Mouse (Mus musculus): Measurements from ENCODE around the gene Sycp2. TPM values are rescaled to one million over a fixed set of nuclear protein-coding genes. Genes with fewer than 3 reads are reported as not detected.

Gene Sycp2
- polyA plus RNA-seq, 1 experiment from 2014 or later: 0.10 TPM

DNA sequence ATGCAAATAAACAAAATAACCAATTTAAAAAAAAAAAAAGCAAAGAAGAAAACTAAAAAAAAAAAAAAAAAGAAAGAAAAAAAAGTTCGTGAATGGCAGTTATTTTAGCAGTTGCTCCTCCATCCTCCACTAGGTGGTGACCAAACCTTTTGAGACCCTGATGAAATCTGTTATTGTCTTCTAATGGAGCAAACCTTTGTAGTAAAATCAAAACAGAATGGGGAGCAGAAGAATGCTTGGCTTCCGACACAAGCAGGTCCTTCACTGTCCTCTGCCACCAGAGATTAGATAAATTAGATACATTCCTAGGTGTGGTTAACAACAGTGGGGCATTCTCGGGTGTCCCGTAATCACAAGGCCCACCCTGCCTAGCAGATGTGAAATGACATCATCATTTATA lies 18.7 kb upstream of the Sycp2 start:
- Histone ChIP-seq H3K27me3 (replicated peaks; ENCODE audit: insufficient read depth, low read length) (no peaks in the 10 kb centered on the region), H3K9me3 (ENCODE audit: low read length) (no peaks in the 10 kb centered on the region), H3K4me2 (replicated peaks; ENCODE audit: low read depth, low read length) (no peak overlapping the region), H3K27ac (ENCODE audit: low read length) (no peak overlapping the region), H3K36me3 (ENCODE audit: insufficient read depth, low read length) (no peaks in the 10 kb centered on the region), H3K4me1 (ENCODE audit: insufficient read depth, low read depth, low read length) (no peaks in the 10 kb centered on the region), H3K9ac (replicated peaks; ENCODE audit: low read depth) (no peak overlapping the region), H3K4me3 (ENCODE audit: low read depth, low read length) (no peak overlapping the region)
- DNase-seq (ENCODE audit: low spot score) (peak; percentile 47), ATAC-seq (no peak)
- no peak for TF ChIP-seq EP300 (IDR thresholded peaks at IDR 0.05)
- TF ChIP-seq CTCF (IDR thresholded peaks at IDR 0.05): peak; percentile 69
- 17% methylated on average over 4 of the region's 4 CpGs for WGBS

DNA sequence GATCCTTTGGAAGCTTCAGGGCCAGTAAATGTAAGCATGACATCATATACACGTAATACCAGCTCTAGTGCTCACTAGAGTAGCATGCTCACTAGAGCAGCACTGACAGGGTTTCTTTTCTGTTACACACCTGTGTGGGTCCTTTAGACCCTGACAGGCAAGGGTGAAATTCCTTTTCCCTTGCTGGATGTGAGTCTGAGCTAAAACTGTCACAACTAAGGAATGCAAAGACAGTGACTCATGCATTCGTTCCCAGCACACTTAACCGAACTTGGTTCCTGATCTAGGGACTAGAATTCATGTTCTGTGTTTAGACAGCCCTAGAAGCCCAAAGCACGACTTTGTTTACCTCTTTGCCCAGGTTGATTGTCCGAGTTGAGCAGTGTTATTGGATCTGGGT lies 15.7 kb upstream of the Sycp2 start:
- Histone ChIP-seq H3K27ac (ENCODE audit: low read length) (no peak overlapping the region), H3K27me3 (replicated peaks; ENCODE audit: insufficient read depth, low read length) (no peaks in the 10 kb centered on the region), H3K9me3 (ENCODE audit: low read length) (no peaks in the 10 kb centered on the region), H3K4me3 (ENCODE audit: low read depth, low read length) (no peak overlapping the region), H3K4me1 (ENCODE audit: insufficient read depth, low read depth, low read length) (no peaks in the 10 kb centered on the region), H3K36me3 (ENCODE audit: insufficient read depth, low read length) (no peaks in the 10 kb centered on the region), H3K9ac (replicated peaks; ENCODE audit: low read depth) (no peak overlapping the region), H3K4me2 (replicated peaks; ENCODE audit: low read depth, low read length) (no peak overlapping the region)
- no peak for ATAC-seq
- DNase-seq (ENCODE audit: low spot score): no peak
- WGBS: 58% methylated on average over 5 of the region's 5 CpGs
- no peak for TF ChIP-seq CTCF (IDR thresholded peaks at IDR 0.05)
- no peak for TF ChIP-seq EP300 (IDR thresholded peaks at IDR 0.05)

DNA sequence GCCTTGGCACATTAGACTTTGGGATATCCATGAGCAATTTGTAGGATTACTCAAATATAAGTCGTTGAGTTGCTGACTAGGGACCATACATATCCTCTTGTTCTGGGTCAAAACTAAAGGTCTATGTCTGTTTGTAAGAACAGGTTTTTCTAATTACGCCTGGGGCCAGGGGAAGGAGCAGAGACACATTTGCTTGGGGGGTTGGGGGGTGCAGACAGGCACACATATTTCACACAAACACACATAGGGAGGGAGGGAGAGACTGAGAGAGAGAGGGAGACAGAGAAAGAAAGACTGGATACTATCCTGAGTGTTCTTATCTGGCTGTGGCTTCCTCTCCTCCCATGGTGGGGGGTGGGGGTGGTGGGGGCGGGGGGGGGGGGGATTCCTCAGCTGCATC lies 14.7 kb upstream of the Sycp2 start:
- no peak for TF ChIP-seq CTCF (IDR thresholded peaks at IDR 0.05)
- no peak for TF ChIP-seq EP300 (IDR thresholded peaks at IDR 0.05)
- H3K4me1 ChIP-seq (ENCODE audit: insufficient read depth, low read depth, low read length): no peaks in the 10 kb centered on the region
- no peak overlapping the region for H3K9ac ChIP-seq (replicated peaks; ENCODE audit: low read depth)
- H3K9me3 ChIP-seq (ENCODE audit: low read length): no peaks in the 10 kb centered on the region
- H3K4me2 ChIP-seq (replicated peaks; ENCODE audit: low read depth, low read length): no peak overlapping the region
- DNase-seq (ENCODE audit: low spot score): no peak
- 44% methylated on average over 2 of the region's 3 CpGs for WGBS
- no peaks in the 10 kb centered on the region for H3K27me3 ChIP-seq (replicated peaks; ENCODE audit: insufficient read depth, low read length)
- H3K36me3 ChIP-seq (ENCODE audit: insufficient read depth, low read length): no peaks in the 10 kb centered on the region
- ATAC-seq: no peak
- no peak overlapping the region for H3K27ac ChIP-seq (ENCODE audit: low read length)
- H3K4me3 ChIP-seq (ENCODE audit: low read depth, low read length): no peak overlapping the region

DNA sequence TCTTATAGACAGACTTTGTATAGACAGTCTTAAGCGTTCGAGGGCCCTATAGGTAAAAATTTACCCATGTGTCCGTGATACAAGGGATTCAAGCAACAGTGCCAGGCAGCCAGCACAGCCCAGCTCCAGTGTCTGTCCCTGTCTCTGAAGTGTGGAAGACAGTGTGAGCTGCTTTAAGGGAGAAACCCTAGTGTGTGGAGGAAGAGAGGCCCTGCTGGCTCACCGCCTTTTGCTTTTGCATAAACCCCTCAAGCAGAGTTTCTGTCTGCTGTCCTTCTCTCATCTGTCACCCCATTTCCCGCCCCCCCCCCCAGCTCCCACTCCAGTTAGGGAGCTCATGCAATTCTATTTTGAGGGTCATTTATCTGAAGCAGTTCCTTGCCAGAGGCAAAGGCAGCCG lies 14.1 kb upstream of the Sycp2 start:
- Histone ChIP-seq H3K4me3 (ENCODE audit: low read depth, low read length) (no peak overlapping the region), H3K4me2 (replicated peaks; ENCODE audit: low read depth, low read length) (no peak overlapping the region), H3K36me3 (ENCODE audit: insufficient read depth, low read length) (no peaks in the 10 kb centered on the region), H3K4me1 (ENCODE audit: insufficient read depth, low read depth, low read length) (no peaks in the 10 kb centered on the region), H3K27me3 (replicated peaks; ENCODE audit: insufficient read depth, low read length) (no peaks in the 10 kb centered on the region), H3K27ac (ENCODE audit: low read length) (no peak overlapping the region), H3K9ac (replicated peaks; ENCODE audit: low read depth) (no peak overlapping the region), H3K9me3 (ENCODE audit: low read length) (no peaks in the 10 kb centered on the region)
- ATAC-seq (no peak), DNase-seq (ENCODE audit: low spot score) (no peak)
- TF ChIP-seq EP300 (IDR thresholded peaks at IDR 0.05): no peak
- TF ChIP-seq CTCF (IDR thresholded peaks at IDR 0.05): no peak
- WGBS: 48% methylated on average over 6 of the region's 6 CpGs

DNA sequence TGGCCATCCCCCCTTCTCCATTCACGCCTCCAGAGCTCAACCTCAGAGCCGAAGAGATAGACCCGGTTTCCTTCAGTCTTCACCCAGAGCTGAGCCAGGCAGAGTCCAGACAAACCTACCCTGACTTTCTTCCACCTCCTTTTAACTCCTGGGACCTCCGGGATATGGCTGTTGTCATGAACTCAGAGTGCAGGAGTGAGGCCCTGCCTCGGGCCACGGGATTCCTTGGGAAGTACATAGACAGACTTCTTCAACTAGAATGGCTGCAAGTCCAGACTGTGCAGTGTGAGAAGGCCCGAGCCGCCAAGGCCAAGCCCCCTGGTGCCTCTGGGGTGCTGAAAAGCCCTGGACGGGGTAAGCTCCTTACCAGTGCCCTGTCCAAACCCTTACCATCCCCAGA lies 13.1 kb upstream of the Sycp2 start:
- Histone ChIP-seq H3K4me3 (ENCODE audit: low read depth, low read length) (no peak overlapping the region), H3K9ac (replicated peaks; ENCODE audit: low read depth) (no peak overlapping the region), H3K27me3 (replicated peaks; ENCODE audit: insufficient read depth, low read length) (no peaks in the 10 kb centered on the region), H3K27ac (ENCODE audit: low read length) (no peak overlapping the region), H3K36me3 (ENCODE audit: insufficient read depth, low read length) (no peaks in the 10 kb centered on the region), H3K4me1 (ENCODE audit: insufficient read depth, low read depth, low read length) (no peaks in the 10 kb centered on the region), H3K4me2 (replicated peaks; ENCODE audit: low read depth, low read length) (no peak overlapping the region), H3K9me3 (ENCODE audit: low read length) (no peaks in the 10 kb centered on the region)
- TF ChIP-seq CTCF (IDR thresholded peaks at IDR 0.05) (no peak), EP300 (IDR thresholded peaks at IDR 0.05) (no peak)
- 89% methylated on average over 9 of the region's 9 CpGs for WGBS
- DNase-seq (ENCODE audit: low spot score) (no peak), ATAC-seq (no peak)

DNA sequence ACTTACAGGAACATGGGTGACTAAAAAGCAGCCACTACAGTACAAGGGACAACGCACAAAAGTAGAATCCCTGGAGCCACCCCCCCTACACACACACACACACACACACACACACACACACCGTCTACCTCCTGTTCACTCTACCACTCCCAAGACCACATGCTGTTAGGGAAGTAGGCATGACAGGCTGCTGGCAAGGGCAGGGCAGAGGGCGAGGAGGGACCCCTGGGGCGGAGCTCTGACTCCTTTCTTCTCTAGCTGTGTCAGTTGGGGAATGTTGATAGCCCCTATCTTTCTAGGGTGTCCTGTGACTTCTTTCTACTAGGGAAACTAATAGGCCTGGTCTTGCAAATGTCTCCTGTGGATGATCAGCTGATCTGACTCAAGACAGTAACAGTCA lies 9.5 kb upstream of the Sycp2 start:
- DNase-seq (ENCODE audit: low spot score): no peak
- no peaks in the 10 kb centered on the region for H3K27me3 ChIP-seq (replicated peaks; ENCODE audit: insufficient read depth, low read length)
- ATAC-seq: no peak
- no peaks in the 10 kb centered on the region for H3K9me3 ChIP-seq (ENCODE audit: low read length)
- no peak overlapping the region for H3K4me2 ChIP-seq (replicated peaks; ENCODE audit: low read depth, low read length)
- H3K27ac ChIP-seq (ENCODE audit: low read length): no peak overlapping the region
- no peak for TF ChIP-seq CTCF (IDR thresholded peaks at IDR 0.05)
- TF ChIP-seq EP300 (IDR thresholded peaks at IDR 0.05): no peak
- H3K4me3 ChIP-seq (ENCODE audit: low read depth, low read length): no peak overlapping the region
- H3K4me1 ChIP-seq (ENCODE audit: insufficient read depth, low read depth, low read length): peaks cover 7% of the 10 kb centered on the region
- 71% methylated on average over 4 of the region's 4 CpGs for WGBS
- H3K36me3 ChIP-seq (ENCODE audit: insufficient read depth, low read length): no peaks in the 10 kb centered on the region
- no peak overlapping the region for H3K9ac ChIP-seq (replicated peaks; ENCODE audit: low read depth)

DNA sequence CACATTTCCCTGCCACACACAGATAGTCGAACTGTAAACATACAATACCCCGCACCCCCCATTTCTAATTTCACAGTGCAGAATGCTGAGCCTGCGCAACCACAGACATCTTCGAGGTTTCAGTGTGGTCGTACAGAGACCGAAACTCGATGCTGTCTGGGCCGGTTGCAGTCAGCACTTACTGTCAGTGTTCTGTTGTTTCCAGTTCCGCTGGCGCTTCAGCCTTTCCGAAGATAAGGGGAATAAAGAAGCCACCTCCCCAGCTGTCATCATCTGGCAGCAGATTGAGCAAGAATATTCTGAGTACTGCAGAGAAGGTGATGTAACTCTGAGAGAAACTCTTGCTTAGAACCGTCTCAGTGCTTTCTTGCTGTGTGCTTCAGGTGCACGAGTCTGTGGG lies 8.9 kb upstream of the Sycp2 start:
- peaks cover 7% of the 10 kb centered on the region for H3K4me1 ChIP-seq (ENCODE audit: insufficient read depth, low read depth, low read length)
- 49% methylated on average over 13 of the region's 13 CpGs for whole genome bisulfite sequencing
- H3K9ac ChIP-seq (replicated peaks; ENCODE audit: low read depth): no peak overlapping the region
- H3K36me3 ChIP-seq (ENCODE audit: insufficient read depth, low read length): no peaks in the 10 kb centered on the region
- H3K4me3 ChIP-seq (ENCODE audit: low read depth, low read length): no peak overlapping the region
- H3K27ac ChIP-seq (ENCODE audit: low read length): no peak overlapping the region
- no peak for TF ChIP-seq EP300 (IDR thresholded peaks at IDR 0.05)
- no peak for TF ChIP-seq CTCF (IDR thresholded peaks at IDR 0.05)
- peak; percentile 30; the same call in 1 of the 2 replicates for ATAC-seq
- H3K9me3 ChIP-seq (ENCODE audit: low read length): no peaks in the 10 kb centered on the region
- H3K4me2 ChIP-seq (replicated peaks; ENCODE audit: low read depth, low read length): no peak overlapping the region
- DNase-seq (ENCODE audit: low spot score): peak; percentile 81
- H3K27me3 ChIP-seq (replicated peaks; ENCODE audit: insufficient read depth, low read length): 0 out of 2 replicates have a peak, but pooled peaks cover 2% of the 10 kb centered on the region
